Mouse (Mus musculus) MEL (cell line): ENCODE data around the gene Adap2.
A peak's percentile ranks its signal among the peaks of the same experiment; 100 is the strongest.

ENCODE experiments used
- CHD2 ChIP-seq: IDR thresholded peaks from 2 replicates; pipeline ENCODE4 v1.6.1; 2011; ENCODE audit warnings: low read length, improper control_type of control experiment
- CTCF ChIP-seq, 3 experiments: IDR thresholded peaks in 2 of 3; conservative IDR thresholded peaks in 1 of 3; 2 replicates each; pipeline ENCODE4 v1.5.1; 2011 to 2012; ENCODE audit warnings: low read length in 3 of 3, low read depth in 2 of 3, mild to moderate bottlenecking in 2 of 3, improper control_type of control experiment in 1 of 3, inconsistent platforms in 1 of 3, mixed read lengths in 1 of 3, moderate library complexity in 1 of 3; ENCODE audit not compliant: control insufficient read depth in 1 of 3, insufficient read depth in 1 of 3, poor library complexity in 1 of 3, severe bottlenecking in 1 of 3
- GABPA ChIP-seq: IDR thresholded peaks from 2 replicates; pipeline ENCODE4 v1.6.1; 2012; ENCODE audit warnings: low read depth, mild to moderate bottlenecking, inconsistent platforms, low read length, improper control_type of control experiment, moderate library complexity
- GATA1 ChIP-seq: IDR thresholded peaks from 2 replicates; pipeline ENCODE4 v1.6.1; 2011; ENCODE audit warnings: low read depth, low read length, improper control_type of control experiment
- MAX ChIP-seq: IDR thresholded peaks from 2 replicates; pipeline ENCODE4 v1.6.1; 2011; ENCODE audit warnings: low read length, improper control_type of control experiment
- MXI1 ChIP-seq: IDR thresholded peaks from 2 replicates; pipeline ENCODE4 v1.6.1; 2011; ENCODE audit warnings: mild to moderate bottlenecking, low read depth, low read length, improper control_type of control experiment
- POLR2A ChIP-seq, 2 experiments: IDR thresholded peaks; 2 replicates each; pipeline ENCODE4 v1.6.1; 2011 to 2012; ENCODE audit warnings: low read length in 2 of 2, mild to moderate bottlenecking in 2 of 2, control low read depth in 1 of 2, improper control_type of control experiment in 1 of 2, low read depth in 1 of 2, moderate library complexity in 1 of 2; ENCODE audit not compliant: control insufficient read depth in 1 of 2, insufficient read depth in 1 of 2, poor library complexity in 1 of 2
- SIN3A ChIP-seq: IDR thresholded peaks from 2 replicates; pipeline ENCODE4 v1.6.1; 2012; ENCODE audit warnings: low read length, improper control_type of control experiment, inconsistent platforms
- UBTF ChIP-seq: IDR thresholded peaks from 2 replicates; pipeline ENCODE4 v1.6.1; 2012; ENCODE audit warnings: low read depth, mild to moderate bottlenecking, inconsistent platforms, low read length, improper control_type of control experiment, moderate library complexity, borderline replicate concordance; ENCODE audit not compliant: insufficient read depth
- USF1 ChIP-seq: IDR thresholded peaks from 2 replicates; pipeline ENCODE4 v1.6.1; 2014; ENCODE audit warnings: low read depth, mild to moderate bottlenecking, inconsistent platforms, low read length, improper control_type of control experiment, moderate library complexity
- USF2 ChIP-seq, 2 experiments: IDR thresholded peaks; 2 replicates each; pipeline ENCODE4 v1.6.1; 2011 to 2012; ENCODE audit warnings: improper control_type of control experiment in 2 of 2, low read length in 2 of 2, borderline replicate concordance in 1 of 2, inconsistent platforms in 1 of 2, low read depth in 1 of 2, mild to moderate bottlenecking in 1 of 2; ENCODE audit not compliant: insufficient read depth in 1 of 2
- ZMIZ1 ChIP-seq: IDR thresholded peaks from 2 replicates; pipeline ENCODE4 v1.6.1; 2012; ENCODE audit warnings: low read depth, mild to moderate bottlenecking, inconsistent platforms, low read length, improper control_type of control experiment, moderate library complexity

GRCm38 (mm10) chr11:80181021-80181749 is 27.3 kb downstream of the Adap2 start:
- no peak for TF ChIP-seq GATA1
- TF ChIP-seq POLR2A (IDR thresholded peaks at IDR 0.05; ENCODE audit: control insufficient read depth in 1 of 2, insufficient read depth in 1 of 2, low read depth in 1 of 2, low read length in 2 of 2, poor library complexity in 1 of 2), result no peak
- no peak for TF ChIP-seq GABPA
- TF ChIP-seq CTCF (IDR thresholded peaks at IDR 0.05 in 2 of 3, conservative IDR thresholded peaks at IDR 0.05 in 1 of 3; ENCODE audit: control insufficient read depth in 1 of 3, insufficient read depth in 1 of 3, low read depth in 2 of 3, low read length in 3 of 3, poor library complexity in 1 of 3, severe bottlenecking in 1 of 3), result peak in 2 of 3 experiments; percentile 37 to 55; a peak in 3 of 6 replicates
- TF ChIP-seq CHD2, result no peak
- TF ChIP-seq SIN3A, result 0 out of 2 replicates have a peak, but pooled peaks have one; percentile 13
- no peak for TF ChIP-seq MXI1
- no peak for TF ChIP-seq UBTF
- TF ChIP-seq ZMIZ1, result no peak
- TF ChIP-seq USF2 (IDR thresholded peaks at IDR 0.05; ENCODE audit: borderline replicate concordance in 1 of 2, insufficient read depth in 1 of 2, low read depth in 1 of 2, low read length in 2 of 2), result no peak
- no peak for TF ChIP-seq USF1
- TF ChIP-seq MAX, result no peak
